In genomic region chr10:21827505-21827844, GRCm38 (mm10) we compare ENCODE assay signal across 19 mouse cellular contexts. TPM values are rescaled to one million over a fixed set of nuclear protein-coding genes. Genes with fewer than 3 reads are reported as not detected.
DNase-seq lines count a peak whose midpoint lies in the region; ATAC-seq lines count a peak whose summit lies in the region.
"Had no signal": no experiment of that assay in that cellular context is flagged by ENCODE, and none has a peak within 500 bp of the region (broad histone marks: within the 10 kb centered on the region; RNA-seq: fewer than 3 reads in every experiment).

No protein-coding gene starts in this region.

- DNase-seq in R1 (ENCODE audit: low read depth, low spot score), result peak; percentile 86
- no peak for DNase-seq in thymus, postnatal 0 days (ENCODE audit: low spot score)
- no peak for DNase-seq in c-Kit-positive CD71-positive TER-119-positive erythroid progenitor cells, embryonic 14.5 days (ENCODE audit: low spot score)
- DNase-seq in embryo, embryonic 10 days (ENCODE audit: low spot score), result no peak
- DNase-seq: adrenal gland, postnatal 25 days; cerebellum, adult 11 months; gastrocnemius, postnatal 36 days; heart, postnatal 4 days; midbrain, embryonic 14.5 days had no signal

- H3K36me3 ChIP-seq in intestine, embryonic 16.5 days (ENCODE audit: control insufficient read depth, insufficient read depth, low read length), result no peaks in the 10 kb centered on the region
- no peaks in the 10 kb centered on the region for H3K36me3 ChIP-seq in intestine, embryonic 15.5 days
- no peaks in the 10 kb centered on the region for H3K36me3 ChIP-seq in liver, embryonic 12.5 days
- H3K36me3 ChIP-seq: embryonic facial prominence, embryonic 15.5 days; heart, embryonic 13.5 days; limb, embryonic 13.5 days; stomach, embryonic 15.5 days had no signal

- H3K27me3 ChIP-seq in intestine, embryonic 16.5 days (replicated peaks; ENCODE audit: control insufficient read depth, insufficient read depth, low read length), result no peaks in the 10 kb centered on the region
- no peaks in the 10 kb centered on the region for H3K27me3 ChIP-seq in intestine, embryonic 15.5 days (replicated peaks)
- H3K27me3 ChIP-seq in liver, embryonic 12.5 days (replicated peaks), result no peaks in the 10 kb centered on the region
- H3K27me3 ChIP-seq: embryonic facial prominence, embryonic 15.5 days; heart, embryonic 13.5 days; limb, embryonic 13.5 days; stomach, embryonic 15.5 days had no signal

- no peaks in the 10 kb centered on the region for H3K4me1 ChIP-seq in intestine, embryonic 16.5 days (ENCODE audit: control insufficient read depth, insufficient read depth, low read length)
- peaks cover 5% of the 10 kb centered on the region; the same call in 1 of the 2 replicates for H3K4me1 ChIP-seq in intestine, embryonic 15.5 days (replicated peaks)
- H3K4me1 ChIP-seq in liver, embryonic 12.5 days, result peaks cover 33% of the 10 kb centered on the region

- no peaks in the 10 kb centered on the region for H3K9me3 ChIP-seq in intestine, embryonic 16.5 days (ENCODE audit: control insufficient read depth, low read length)
- H3K9me3 ChIP-seq in intestine, embryonic 15.5 days, result no peaks in the 10 kb centered on the region
- H3K9me3 ChIP-seq in liver, embryonic 12.5 days (replicated peaks), result no peaks in the 10 kb centered on the region
- H3K9me3 ChIP-seq: embryonic facial prominence, embryonic 15.5 days; heart, embryonic 13.5 days; limb, embryonic 13.5 days; stomach, embryonic 15.5 days had no signal

- no peak for ATAC-seq in intestine, embryonic 16.5 days
- no peak for ATAC-seq in intestine, embryonic 15.5 days
- ATAC-seq in liver, embryonic 12.5 days, result no peak
- ATAC-seq in monocyte, adult 5-6 weeks (replicated peaks; ENCODE audit: insufficient number of reproducible peaks, low FRiP score, low TSS enrichment, poor library complexity, severe bottlenecking), result peak; percentile 44; the same call in 1 of the 2 replicates
- ATAC-seq: activated CD4-positive, CD25-positive, alpha-beta regulatory T cell, adult 4 months; inflammation-experienced regulatory T-cells, adult 6 months had no signal

- WGBS in intestine, embryonic 16.5 days, result 73% methylated on average over 3 of the region's 3 CpGs
- 64% methylated on average over 3 of the region's 3 CpGs for WGBS in intestine, embryonic 15.5 days
- WGBS in liver, embryonic 12.5 days (ENCODE audit: insufficient replicate concordance), result 33% methylated on average over 3 of the region's 3 CpGs

- no peak overlapping the region for H3K4me3 ChIP-seq in intestine, embryonic 16.5 days (ENCODE audit: low read length)
- no peak overlapping the region for H3K4me3 ChIP-seq in intestine, embryonic 15.5 days (replicated peaks)
- no peak overlapping the region for H3K4me3 ChIP-seq in liver, embryonic 12.5 days
- H3K4me3 ChIP-seq: embryonic facial prominence, embryonic 15.5 days; heart, embryonic 13.5 days; limb, embryonic 13.5 days; stomach, embryonic 15.5 days had no signal

- peak overlapping the region; percentile 43; the same call in 1 of the 2 replicates for H3K27ac ChIP-seq in intestine, embryonic 16.5 days (ENCODE audit: low read length)
- no peak overlapping the region for H3K27ac ChIP-seq in intestine, embryonic 15.5 days
- 0 out of 2 replicates have a peak overlapping the region, but pooled peaks have one; percentile 16 for H3K27ac ChIP-seq in liver, embryonic 12.5 days
- H3K27ac ChIP-seq: embryonic facial prominence, embryonic 15.5 days; heart, embryonic 13.5 days; limb, embryonic 13.5 days; stomach, embryonic 15.5 days had no signal

- no peak overlapping the region for H3K4me2 ChIP-seq in intestine, embryonic 16.5 days (ENCODE audit: low read depth, low read length)
- no peak overlapping the region; the same call in 1 of the 2 replicates for H3K4me2 ChIP-seq in intestine, embryonic 15.5 days (replicated peaks)
- peak overlapping the region; percentile 51; the same call in 1 of the 2 replicates for H3K4me2 ChIP-seq in liver, embryonic 12.5 days
- H3K4me2 ChIP-seq: embryonic facial prominence, embryonic 15.5 days; heart, embryonic 13.5 days; limb, embryonic 13.5 days; stomach, embryonic 15.5 days had no signal

- H3K9ac ChIP-seq in intestine, embryonic 16.5 days (ENCODE audit: low read depth, low read length), result no peak overlapping the region
- no peak overlapping the region for H3K9ac ChIP-seq in intestine, embryonic 15.5 days
- no peak overlapping the region for H3K9ac ChIP-seq in liver, embryonic 12.5 days
- H3K9ac ChIP-seq: embryonic facial prominence, embryonic 15.5 days; heart, embryonic 13.5 days; limb, embryonic 13.5 days; stomach, embryonic 15.5 days had no signal

RNA-seq across cellular contexts. Expression of gene Sgk1, which starts 54.5 kb away (rescaled TPM):
- polyA plus RNA-seq in intestine, embryonic 16.5 days (2015; fragmentation: Nextera tagmentation; extraction: Ambion mirVana), result 33.6 and 35.1 TPM in 2 replicates
- polyA plus RNA-seq in intestine, embryonic 15.5 days (2015; fragmentation: Nextera tagmentation; extraction: Ambion mirVana), result 30.6 and 36.7 TPM in 2 replicates
- 11.6 and 12.2 TPM in 2 replicates for polyA plus RNA-seq in liver, embryonic 12.5 days (2016; fragmentation: Nextera tagmentation; extraction: Ambion mirVana)
- total RNA-seq in monocyte, adult 5-6 weeks (2017), result 323 to 475 TPM (median 431 TPM) in 3 replicates
- polyA plus RNA-seq in thymus, postnatal 0 days (2015; fragmentation: Nextera tagmentation; extraction: Ambion mirVana), result 24.0 and 26.0 TPM in 2 replicates
